Mouse (Mus musculus): Measurements from ENCODE around the gene Zfp536.
A peak's percentile ranks its signal among the peaks of the same experiment; 100 is the strongest.

Zfp536 gene

GRCm38 (mm10) chr7:37689561-37690305, 83.7 kb downstream of the Zfp536 start:
- DNase-seq (ENCODE audit: low spot score in 2 of 2), result no peak

GRCm38 (mm10) chr7:37689107-37689511, 84.3 kb downstream of the Zfp536 start:
- DNase-seq (ENCODE audit: low spot score in 2 of 2), result no peak

- DNase-seq (ENCODE audit: low spot score in 2 of 2), result no peak
These were observed 87.1 kb downstream of the Zfp536 start for GRCm38 (mm10) chr7:37686366-37686765.

GRCm38 (mm10) chr7:37685247-37685646, 88.2 kb downstream of the Zfp536 start:
- DNase-seq (ENCODE audit: low spot score in 2 of 2), result no peak

- no peak for DNase-seq (ENCODE audit: low spot score in 2 of 2)
These were observed 92.1 kb downstream of the Zfp536 start for GRCm38 (mm10) chr7:37681335-37681734.

- DNase-seq (ENCODE audit: low spot score in 2 of 2), result no peak
These were observed 109.6 kb downstream of the Zfp536 start for GRCm38 (mm10) chr7:37663676-37664365.

GRCm38 (mm10) chr7:37648671-37649070, 124.8 kb downstream of the Zfp536 start:
- DNase-seq (ENCODE audit: low spot score in 2 of 2), result peak in 1 of 2 experiments; percentile 15

- DNase-seq (ENCODE audit: low spot score in 2 of 2), result peak in 1 of 2 experiments; percentile 34
These were observed 125.4 kb downstream of the Zfp536 start for GRCm38 (mm10) chr7:37647917-37648615.

- DNase-seq (ENCODE audit: low spot score in 2 of 2), result no peak
These were observed 133.6 kb downstream of the Zfp536 start for GRCm38 (mm10) chr7:37639740-37640397.

GRCm38 (mm10) chr7:37634812-37635211, 138.6 kb downstream of the Zfp536 start:
- DNase-seq (ENCODE audit: low spot score in 2 of 2), result no peak

GRCm38 (mm10) chr7:37630410-37630809, 143.0 kb downstream of the Zfp536 start:
- DNase-seq (ENCODE audit: low spot score in 2 of 2), result no peak

- no peak for DNase-seq (ENCODE audit: low spot score in 2 of 2)
These were observed 145.4 kb downstream of the Zfp536 start for GRCm38 (mm10) chr7:37627897-37628510.

- DNase-seq (ENCODE audit: low spot score in 2 of 2), result no peak
These were observed 147.7 kb downstream of the Zfp536 start for GRCm38 (mm10) chr7:37625758-37626157.

GRCm38 (mm10) chr7:37624759-37625340, 148.6 kb downstream of the Zfp536 start:
- no peak for DNase-seq (ENCODE audit: low spot score in 2 of 2)

- peak in 1 of 2 experiments; percentile 54 for DNase-seq (ENCODE audit: low spot score in 2 of 2)
These were observed 149.3 kb downstream of the Zfp536 start for GRCm38 (mm10) chr7:37623903-37624758.

- no peak for DNase-seq (ENCODE audit: low spot score in 2 of 2)
These were observed 154.2 kb downstream of the Zfp536 start for GRCm38 (mm10) chr7:37619254-37619653.

- no peak for DNase-seq (ENCODE audit: low spot score in 2 of 2)
These were observed 155.6 kb downstream of the Zfp536 start for GRCm38 (mm10) chr7:37617880-37618279.

GRCm38 (mm10) chr7:37615932-37616331, 157.5 kb downstream of the Zfp536 start:
- DNase-seq (ENCODE audit: low spot score in 2 of 2), result no peak

GRCm38 (mm10) chr7:37614381-37614780, 159.1 kb downstream of the Zfp536 start:
- no peak for DNase-seq (ENCODE audit: low spot score in 2 of 2)

GRCm38 (mm10) chr7:37608556-37608955, 164.9 kb downstream of the Zfp536 start:
- no peak for DNase-seq (ENCODE audit: low spot score in 2 of 2)
